Mouse (Mus musculus) urinary bladder, postnatal 0 days (tissue): ENCODE measurements around the gene Actr3b. TPM values are rescaled to one million over a fixed set of nuclear protein-coding genes. Genes with fewer than 3 reads are reported as not detected.

ENCODE experiments used
- polyA plus RNA-seq: library from polyadenylated mRNA; unstranded; fragments of >200 nt; fragmentation: Nextera tagmentation; extraction: Ambion mirVana; gene quantifications from 2 replicates; pipeline ENCODE4 v1.2.1, GENCODE M21; 2015

Actr3b gene
- polyA plus RNA-seq, result 4.6 and 9.3 TPM in 2 replicates

DNA sequence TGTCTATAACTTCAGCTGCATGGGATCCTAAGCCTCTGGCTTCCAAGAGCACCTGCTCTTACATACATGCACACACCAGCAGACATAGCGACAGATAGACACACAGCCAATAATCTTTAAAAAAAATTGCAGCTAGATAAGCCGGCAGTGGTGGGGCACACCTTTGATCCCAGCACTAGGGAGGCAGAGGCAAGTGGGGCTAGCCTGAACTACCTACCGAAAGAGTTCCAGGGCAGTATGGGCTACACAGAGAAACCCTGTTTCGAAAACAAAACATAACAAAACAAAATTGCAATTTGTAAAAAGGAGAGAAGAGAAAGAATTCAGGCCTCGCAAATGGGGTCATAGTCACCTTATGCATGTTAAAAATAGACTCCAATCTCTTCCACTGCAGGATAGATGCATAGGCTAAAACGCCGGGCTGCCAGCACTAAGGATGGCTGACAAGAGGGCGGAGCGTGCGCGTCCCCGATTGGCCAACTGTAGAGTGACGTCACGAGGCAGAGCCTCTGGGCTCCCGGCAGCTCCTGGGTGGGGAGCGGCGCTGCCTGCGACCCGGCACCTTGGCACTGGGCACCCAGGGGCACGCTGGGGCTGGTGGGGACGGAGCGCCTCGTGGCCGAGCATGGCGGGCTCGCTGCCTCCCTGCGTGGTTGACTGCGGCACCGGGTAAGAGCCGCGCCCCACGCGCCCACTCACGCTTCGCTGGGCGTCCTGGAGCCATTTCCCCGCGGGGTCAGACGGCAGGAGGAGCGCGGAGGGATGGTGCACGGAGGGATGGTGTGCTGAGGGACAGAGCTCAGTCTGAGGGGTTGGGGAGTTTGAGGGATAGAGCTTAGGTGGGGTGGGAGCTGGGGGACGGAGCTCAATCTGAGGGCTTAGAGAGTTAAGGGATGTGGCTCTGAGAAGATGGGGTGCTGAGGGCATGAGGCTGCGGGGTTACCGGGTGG lies at the start of gene Actr3b:
Gene Actr3b, plus strand, starts transcription at position 538 of the 950 bp plus-strand sequence.

Other genes starting within 250 kb of the Actr3b start
- gene Cct8l1, start 243.9 kb upstream of the Actr3b start, polyA plus RNA-seq, result not detected in 2 replicates
- gene Xrcc2, start 54.2 kb upstream of the Actr3b start, polyA plus RNA-seq, result 2.3 and 3.2 TPM in 2 replicates
- gene Gm21663, start 182.4 kb downstream of the Actr3b start, polyA plus RNA-seq, result 0.16 and 0.18 TPM in 2 replicates
- 0.11 and 0.23 TPM in 2 replicates for gene Gm21671, start 194.4 kb downstream of the Actr3b start, polyA plus RNA-seq
- gene Gm21680, start 212.7 kb downstream of the Actr3b start, polyA plus RNA-seq, result 0.06 and 0.25 TPM in 2 replicates
- gene Gm21698, start 228.7 kb downstream of the Actr3b start, polyA plus RNA-seq, result 0.12 and 0.31 TPM in 2 replicates
- gene Gm1979, start 244.8 kb downstream of the Actr3b start, polyA plus RNA-seq, result 0.12 and 0.17 TPM in 2 replicates